Mouse (Mus musculus) lung, postnatal 0 days (tissue): Measurements from ENCODE around the gene Mto1.

Experiments used
- CTCF ChIP-seq: IDR thresholded peaks from 2 replicates; pipeline ENCODE4 v1.5.1; 2016; ENCODE audit warnings: antibody characterized with exemption, mild to moderate bottlenecking
- EP300 ChIP-seq: IDR thresholded peaks from 2 replicates; pipeline ENCODE4 v1.6.1; 2016; ENCODE audit warnings: antibody characterized with exemption, mild to moderate bottlenecking, control low read depth

GRCm38 (mm10) chr9:78503223-78504079 lies 55.4 kb downstream of the Mto1 start:
- TF ChIP-seq CTCF (no peak), EP300 (no peak)
